Mouse (Mus musculus) kidney, postnatal 10 days (tissue): Measurements from ENCODE around the gene Dap3.
"Not testable (repeated sequence)": the region's sequence is repeated elsewhere in the genome, so short reads cannot be mapped to it uniquely, and the experiment has no call there.

Experiments used
- DNase-seq: peaks from one replicate; pipeline ENCODE4 v3.0.0; 2021; ENCODE audit warnings: mixed read lengths

The Dap3 gene

GRCm38 (mm10) chr3:88912585-88912984 lies 38.4 kb downstream of the Dap3 start:
- DNase-seq: no peak

GRCm38 (mm10) chr3:88906393-88907159 lies 44.4 kb downstream of the Dap3 start:
- DNase-seq: no peak

GRCm38 (mm10) chr3:88905741-88906140 lies 45.2 kb downstream of the Dap3 start:
- no peak for DNase-seq

- DNase-seq: no peak
Measured at GRCm38 (mm10) chr3:88905209-88905608, 45.8 kb downstream of the Dap3 start.

- no peak for DNase-seq
Measured at GRCm38 (mm10) chr3:88904803-88905202, 46.2 kb downstream of the Dap3 start.

- DNase-seq: not testable (repeated sequence)
Measured at GRCm38 (mm10) chr3:88893011-88893410, 58.0 kb downstream of the Dap3 start.

- DNase-seq: not testable (repeated sequence)
Measured at GRCm38 (mm10) chr3:88882536-88882935, 68.4 kb downstream of the Dap3 start.
